Mouse (Mus musculus) brain, embryonic 18.5 days (tissue): ENCODE results near the gene Actr6.

Source experiments
- DNase-seq: peaks from one replicate; pipeline ENCODE4 v3.0.0-alpha.2; 2012; ENCODE audit warnings: low read depth, low spot score

Gene Actr6

GRCm38 (mm10) chr10:89732001-89732794, at the start of gene Actr6:
Gene Actr6, minus strand, starts transcription at chr10:89732295.
- DNase-seq: peak; percentile 87

- no peak for DNase-seq
These were observed 43.9 kb upstream of the Actr6 start for GRCm38 (mm10) chr10:89776029-89776428.

GRCm38 (mm10) chr10:89771894-89772293, 39.8 kb upstream of the Actr6 start:
- DNase-seq: no peak

- DNase-seq: no peak
These were observed 37.0 kb upstream of the Actr6 start for GRCm38 (mm10) chr10:89769096-89769495.

- no peak for DNase-seq
These were observed 36.4 kb upstream of the Actr6 start for GRCm38 (mm10) chr10:89768352-89769020.

GRCm38 (mm10) chr10:89765790-89766714, 34.0 kb upstream of the Actr6 start:
- DNase-seq: no peak

GRCm38 (mm10) chr10:89764457-89765121, 32.5 kb upstream of the Actr6 start:
- DNase-seq: no peak

GRCm38 (mm10) chr10:89760772-89761171, 28.7 kb upstream of the Actr6 start:
- no peak for DNase-seq

GRCm38 (mm10) chr10:89755231-89755630, 23.1 kb upstream of the Actr6 start:
- no peak for DNase-seq

GRCm38 (mm10) chr10:89751069-89751468, 19.0 kb upstream of the Actr6 start:
- no peak for DNase-seq

GRCm38 (mm10) chr10:89748619-89749018, 16.5 kb upstream of the Actr6 start:
- no peak for DNase-seq

GRCm38 (mm10) chr10:89747911-89748310, 15.8 kb upstream of the Actr6 start:
- DNase-seq: no peak

- no peak for DNase-seq
These were observed 15.3 kb upstream of the Actr6 start for GRCm38 (mm10) chr10:89747221-89747905.

GRCm38 (mm10) chr10:89746581-89746980, 14.5 kb upstream of the Actr6 start:
- DNase-seq: no peak

GRCm38 (mm10) chr10:89745666-89746020, 13.5 kb upstream of the Actr6 start:
- DNase-seq: no peak

- DNase-seq: peak; percentile 56
These were observed 13.0 kb upstream of the Actr6 start, which contains the start of gene Uhrf1bp1l for GRCm38 (mm10) chr10:89744871-89745665. Gene Uhrf1bp1l, plus strand, starts transcription at chr10:89744991.

- no peak for DNase-seq
These were observed 12.2 kb upstream of the Actr6 start for GRCm38 (mm10) chr10:89744341-89744740.

GRCm38 (mm10) chr10:89743266-89743665, 11.2 kb upstream of the Actr6 start:
- no peak for DNase-seq

- no peak for DNase-seq
These were observed 8.9 kb upstream of the Actr6 start for GRCm38 (mm10) chr10:89740995-89741394.

GRCm38 (mm10) chr10:89739703-89740102, 7.6 kb upstream of the Actr6 start:
- DNase-seq: no peak
